Mouse (Mus musculus) retina, embryonic 14.5 days (tissue): Measurements from ENCODE around the gene Mocs3.
A peak's percentile ranks its signal among the peaks of the same experiment; 100 is the strongest.

Source experiments
- DNase-seq: peaks from one replicate; pipeline ENCODE4 v3.0.0-alpha.2; 2015; ENCODE audit warnings: low spot score

The Mocs3 gene

GRCm38 (mm10) chr2:168242841-168243240 lies 12.4 kb downstream of the Mocs3 start:
- DNase-seq: no peak

GRCm38 (mm10) chr2:168243278-168243677 lies 12.9 kb downstream of the Mocs3 start:
- no peak for DNase-seq

- no peak for DNase-seq
Measured at GRCm38 (mm10) chr2:168245571-168245970, 15.1 kb downstream of the Mocs3 start.

GRCm38 (mm10) chr2:168248167-168248855 lies 17.9 kb downstream of the Mocs3 start:
- no peak for DNase-seq

- DNase-seq: peak; percentile 61
Measured at GRCm38 (mm10) chr2:168248856-168249245, 18.4 kb downstream of the Mocs3 start.

GRCm38 (mm10) chr2:168250270-168250669 lies 19.8 kb downstream of the Mocs3 start:
- DNase-seq: peak; percentile 93

GRCm38 (mm10) chr2:168252639-168253292 lies 22.3 kb downstream of the Mocs3 start:
- peak; percentile 76 for DNase-seq

- DNase-seq: no peak
Measured at GRCm38 (mm10) chr2:168253822-168254221, 23.4 kb downstream of the Mocs3 start.

- no peak for DNase-seq
Measured at GRCm38 (mm10) chr2:168256506-168256905, 26.1 kb downstream of the Mocs3 start.

GRCm38 (mm10) chr2:168257188-168257587 lies 26.8 kb downstream of the Mocs3 start:
- no peak for DNase-seq

GRCm38 (mm10) chr2:168259046-168259445 lies 28.6 kb downstream of the Mocs3 start:
- DNase-seq: no peak

- no peak for DNase-seq
Measured at GRCm38 (mm10) chr2:168260124-168260523, 29.7 kb downstream of the Mocs3 start.

- no peak for DNase-seq
Measured at GRCm38 (mm10) chr2:168260900-168261299, 30.5 kb downstream of the Mocs3 start.

- peak; percentile 42 for DNase-seq
Measured at GRCm38 (mm10) chr2:168268033-168268432, 37.6 kb downstream of the Mocs3 start.

- no peak for DNase-seq
Measured at GRCm38 (mm10) chr2:168273387-168273786, 43.0 kb downstream of the Mocs3 start.

GRCm38 (mm10) chr2:168274374-168274935 lies 44.0 kb downstream of the Mocs3 start:
- peak; percentile 83 for DNase-seq

GRCm38 (mm10) chr2:168280729-168281581 lies 50.5 kb downstream of the Mocs3 start:
- DNase-seq: peak; percentile 51

- DNase-seq: no peak
Measured at GRCm38 (mm10) chr2:168281582-168281981, 51.2 kb downstream of the Mocs3 start, which contains the start of gene Kcng1. TSS of gene Kcng1 (minus strand) at chr2:168281736.
